ENCODE assay signal across 13 mouse cellular contexts in the genomic region with DNA sequence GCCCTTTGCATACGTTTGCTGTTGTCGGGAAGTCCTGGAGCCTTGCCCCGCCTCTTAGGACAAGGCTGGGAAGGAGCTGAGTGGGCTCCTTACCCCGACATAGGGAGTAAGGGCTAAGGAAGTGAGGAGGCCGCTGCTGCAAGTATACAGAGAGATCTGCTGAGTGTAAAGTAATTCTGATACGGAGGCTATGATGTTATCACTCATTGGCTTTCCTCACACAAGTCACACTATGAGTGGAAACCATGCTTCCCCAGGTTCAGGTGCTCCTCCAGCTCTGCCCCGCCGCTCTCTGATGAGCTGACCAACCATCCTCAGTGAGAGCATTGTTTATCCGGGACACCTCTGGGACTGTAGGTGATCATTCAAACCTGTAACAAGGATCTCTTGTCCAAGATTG. TPM values are rescaled to one million over a fixed set of nuclear protein-coding genes. Genes with fewer than 3 reads are reported as not detected.
DNase-seq lines count a peak whose midpoint lies in the region; ATAC-seq lines count a peak whose summit lies in the region.
"Had no signal": no experiment of that assay in that cellular context is flagged by ENCODE, and none has a peak within 500 bp of the region (broad histone marks: within the 10 kb centered on the region; RNA-seq: fewer than 3 reads in every experiment).

No protein-coding gene starts in this region.

- 0 out of 2 replicates have a peak overlapping the region, but pooled peaks have one; percentile 29 for H3K9ac ChIP-seq in heart, embryonic 16.5 days (ENCODE audit: low read length)
- H3K9ac ChIP-seq in neural tube, embryonic 13.5 days: no peak overlapping the region
- H3K9ac ChIP-seq in kidney, embryonic 16.5 days (replicated peaks; ENCODE audit: low read length): no peak overlapping the region
- H3K9ac ChIP-seq in hindbrain, embryonic 16.5 days (ENCODE audit: low read depth, low read length): no peak overlapping the region
- H3K9ac ChIP-seq: embryonic facial prominence, embryonic 13.5 days; limb, embryonic 13.5 days had no signal

- no peaks in the 10 kb centered on the region for H3K27me3 ChIP-seq in heart, embryonic 16.5 days (ENCODE audit: control insufficient read depth, insufficient read depth, low read length)
- no peaks in the 10 kb centered on the region for H3K27me3 ChIP-seq in neural tube, embryonic 13.5 days
- H3K27me3 ChIP-seq in kidney, embryonic 16.5 days (ENCODE audit: insufficient read depth, low read length): no peaks in the 10 kb centered on the region
- no peaks in the 10 kb centered on the region for H3K27me3 ChIP-seq in hindbrain, embryonic 16.5 days (replicated peaks; ENCODE audit: control insufficient read depth, insufficient read depth, low read length)
- H3K27me3 ChIP-seq: embryonic facial prominence, embryonic 13.5 days; limb, embryonic 13.5 days had no signal

- H3K36me3 ChIP-seq in heart, embryonic 16.5 days (ENCODE audit: control insufficient read depth, insufficient read depth): no peaks in the 10 kb centered on the region
- 0 out of 2 replicates have a peak, but pooled peaks cover 3% of the 10 kb centered on the region for H3K36me3 ChIP-seq in neural tube, embryonic 13.5 days
- H3K36me3 ChIP-seq in kidney, embryonic 16.5 days (ENCODE audit: insufficient read depth, low read length): no peaks in the 10 kb centered on the region
- H3K36me3 ChIP-seq in hindbrain, embryonic 16.5 days (ENCODE audit: control insufficient read depth, insufficient read depth, low read length): no peaks in the 10 kb centered on the region
- H3K36me3 ChIP-seq: embryonic facial prominence, embryonic 13.5 days; limb, embryonic 13.5 days had no signal

- DNase-seq in heart, adult 8-10 months (ENCODE audit: low spot score): no peak
- no peak for DNase-seq in neural tube, embryonic 10.5 days (ENCODE audit: extremely low spot score, low spot score)
- DNase-seq in naive thymus-derived CD4-positive, alpha-beta T cell, adult 2 months (ENCODE audit: low read depth): peak; percentile 56
- DNase-seq: heart, postnatal 10 days; kidney, adult 18-20 months; thymus, adult 18-20 months had no signal

- no peak overlapping the region for H3K4me3 ChIP-seq in heart, embryonic 16.5 days (ENCODE audit: low read length)
- H3K4me3 ChIP-seq in neural tube, embryonic 13.5 days: no peak overlapping the region
- no peak overlapping the region for H3K4me3 ChIP-seq in kidney, embryonic 16.5 days (ENCODE audit: low read length)
- no peak overlapping the region for H3K4me3 ChIP-seq in hindbrain, embryonic 16.5 days (ENCODE audit: low read length)
- H3K4me3 ChIP-seq: embryonic facial prominence, embryonic 13.5 days; limb, embryonic 13.5 days had no signal

- H3K27ac ChIP-seq in heart, embryonic 16.5 days (ENCODE audit: low read length): peak overlapping the region; percentile 55
- 0 out of 2 replicates have a peak overlapping the region, but pooled peaks have one; percentile 13 for H3K27ac ChIP-seq in neural tube, embryonic 13.5 days (replicated peaks)
- H3K27ac ChIP-seq in kidney, embryonic 16.5 days (ENCODE audit: low read length): no peak overlapping the region
- H3K27ac ChIP-seq in hindbrain, embryonic 16.5 days (ENCODE audit: low read depth, low read length): no peak overlapping the region
- H3K27ac ChIP-seq: embryonic facial prominence, embryonic 13.5 days; limb, embryonic 13.5 days had no signal

- no peaks in the 10 kb centered on the region for H3K9me3 ChIP-seq in heart, embryonic 16.5 days (replicated peaks; ENCODE audit: control insufficient read depth, low read length)
- no peaks in the 10 kb centered on the region for H3K9me3 ChIP-seq in neural tube, embryonic 13.5 days
- no peaks in the 10 kb centered on the region for H3K9me3 ChIP-seq in kidney, embryonic 16.5 days (ENCODE audit: low read length)
- no peaks in the 10 kb centered on the region for H3K9me3 ChIP-seq in hindbrain, embryonic 16.5 days (ENCODE audit: control insufficient read depth, low read length)
- H3K9me3 ChIP-seq: embryonic facial prominence, embryonic 13.5 days; limb, embryonic 13.5 days had no signal

- 56% methylated on average over 9 of the region's 9 CpGs for WGBS in heart, embryonic 16.5 days
- WGBS in neural tube, embryonic 13.5 days: 75% methylated on average over 9 of the region's 9 CpGs
- WGBS in kidney, embryonic 16.5 days: 69% methylated on average over 9 of the region's 9 CpGs
- 72% methylated on average over 9 of the region's 9 CpGs for WGBS in hindbrain, embryonic 16.5 days

- no peak for ATAC-seq in heart, embryonic 16.5 days (replicated peaks; ENCODE audit: extremely low read depth, insufficient read depth, low FRiP score)
- ATAC-seq in neural tube, embryonic 13.5 days (ENCODE audit: low read depth): no peak
- 0 out of 2 replicates have a peak, but pooled peaks have one; percentile 29 for ATAC-seq in erythroblast, adult 5-6 weeks (replicated peaks; ENCODE audit: low FRiP score, poor library complexity, severe bottlenecking)
- ATAC-seq in kidney, embryonic 16.5 days (ENCODE audit: low FRiP score, low TSS enrichment): no peak
- ATAC-seq in hindbrain, embryonic 16.5 days: no peak

- no peak overlapping the region for H3K4me2 ChIP-seq in heart, embryonic 16.5 days (ENCODE audit: low read depth, low read length)
- no peak overlapping the region for H3K4me2 ChIP-seq in neural tube, embryonic 13.5 days
- no peak overlapping the region for H3K4me2 ChIP-seq in kidney, embryonic 16.5 days (replicated peaks; ENCODE audit: low read depth, low read length)
- no peak overlapping the region for H3K4me2 ChIP-seq in hindbrain, embryonic 16.5 days (ENCODE audit: low read length)
- H3K4me2 ChIP-seq: embryonic facial prominence, embryonic 13.5 days; limb, embryonic 13.5 days had no signal

- H3K4me1 ChIP-seq in heart, embryonic 16.5 days (ENCODE audit: control insufficient read depth, insufficient read depth, low read length): peaks cover 29% of the 10 kb centered on the region
- peaks cover 59% of the 10 kb centered on the region for H3K4me1 ChIP-seq in neural tube, embryonic 13.5 days (replicated peaks)
- peaks cover 20% of the 10 kb centered on the region for H3K4me1 ChIP-seq in kidney, embryonic 16.5 days (ENCODE audit: insufficient read depth, low read length)
- H3K4me1 ChIP-seq in hindbrain, embryonic 16.5 days (ENCODE audit: control insufficient read depth, insufficient read depth, low read depth, low read length): peaks cover 28% of the 10 kb centered on the region

RNA-seq across cellular contexts. Expression of gene Znrf1, which starts 30.4 kb away (rescaled TPM):
- 19.7 and 20.8 TPM in 2 replicates for polyA plus RNA-seq in heart, embryonic 16.5 days (2015; fragmentation: Nextera tagmentation; extraction: Ambion mirVana)
- total RNA-seq in heart, adult 8-10 months (2022): 10 to 100 TPM; 52.7 to 71.3 (median 59.2) TPM
- polyA plus RNA-seq in neural tube, embryonic 13.5 days (2015; fragmentation: Nextera tagmentation; extraction: Ambion mirVana): 86.8 and 100.0 TPM in 2 replicates
- 5.8 and 35.1 TPM in 2 replicates for total RNA-seq in erythroblast, adult 5-6 weeks (2015; ENCODE audit: low replicate concordance)
- total RNA-seq in erythroblast, adult 5-6 weeks (2017; ENCODE audit: low replicate concordance): 7.1 and 14.6 TPM in 2 replicates
- polyA plus RNA-seq in kidney, embryonic 16.5 days (2015; fragmentation: Nextera tagmentation; extraction: Ambion mirVana): 19.8 and 19.9 TPM in 2 replicates
- 65.7 and 69.1 TPM in 2 replicates for polyA plus RNA-seq in hindbrain, embryonic 16.5 days (2015; fragmentation: Nextera tagmentation; extraction: Ambion mirVana)

RNA-seq across cellular contexts. Expression of gene Wdr59, which starts 44.4 kb away (rescaled TPM):
- polyA plus RNA-seq in heart, embryonic 16.5 days (2015; fragmentation: Nextera tagmentation; extraction: Ambion mirVana): 4.2 and 4.6 TPM in 2 replicates
- 1 to 10 TPM; 6.5 to 7.4 (median 7.0) TPM for total RNA-seq in heart, adult 8-10 months (2022)
- polyA plus RNA-seq in neural tube, embryonic 13.5 days (2015; fragmentation: Nextera tagmentation; extraction: Ambion mirVana): 7.3 and 8.5 TPM in 2 replicates
- total RNA-seq in erythroblast, adult 5-6 weeks (2015; ENCODE audit: low replicate concordance): 1.7 and 3.1 TPM in 2 replicates
- total RNA-seq in erythroblast, adult 5-6 weeks (2017; ENCODE audit: low replicate concordance): 2.0 and 3.3 TPM in 2 replicates
- 7.8 and 7.9 TPM in 2 replicates for polyA plus RNA-seq in kidney, embryonic 16.5 days (2015; fragmentation: Nextera tagmentation; extraction: Ambion mirVana)
- 7.6 and 9.3 TPM in 2 replicates for polyA plus RNA-seq in hindbrain, embryonic 16.5 days (2015; fragmentation: Nextera tagmentation; extraction: Ambion mirVana)

Comparison
In these comparisons a context has a peak if more than half of its experiments do, and no peak if none do; other contexts are left out.
1. H3K27ac ChIP-seq: peak in heart, embryonic 16.5 days (single experiment) and neural tube, embryonic 13.5 days (single experiment); none in kidney, embryonic 16.5 days (single experiment) and hindbrain, embryonic 16.5 days (single experiment).